8 mouse cellular contexts compared by ENCODE assay signal in the genomic region with DNA sequence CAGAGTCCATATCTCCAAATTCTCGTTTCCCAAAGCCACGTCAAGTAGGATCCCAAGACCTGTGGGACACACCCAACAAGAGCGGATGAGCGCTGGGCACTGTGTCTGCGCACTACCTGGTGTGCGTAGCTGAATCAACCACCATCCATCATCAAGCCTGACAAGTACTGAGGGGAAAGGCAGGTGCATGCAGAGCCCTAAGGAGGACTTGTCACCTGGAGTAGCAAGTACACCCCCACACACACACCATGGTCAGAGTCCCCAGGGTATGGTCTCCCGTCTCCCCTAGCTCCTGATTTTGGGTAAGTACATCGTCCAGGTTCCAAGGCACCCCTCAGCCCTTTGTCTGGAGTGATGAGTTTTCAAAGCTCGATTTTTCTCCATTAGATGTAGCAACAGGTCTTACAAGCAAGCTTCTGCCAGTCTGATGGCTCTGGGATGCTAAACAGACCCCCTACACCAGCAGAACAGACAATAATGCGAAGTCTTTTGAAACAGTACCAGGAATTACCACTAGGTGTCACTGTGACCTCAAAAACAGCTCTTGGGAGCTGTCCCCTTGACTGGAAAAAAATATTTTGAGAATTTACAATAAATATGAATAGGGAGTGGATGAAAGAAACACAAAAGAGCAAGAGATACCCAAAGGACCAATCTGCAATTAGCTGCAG. TPM values are rescaled to one million over a fixed set of nuclear protein-coding genes. Genes with fewer than 3 reads are reported as not detected.
DNase-seq lines count a peak whose midpoint lies in the region; ATAC-seq lines count a peak whose summit lies in the region.

No protein-coding gene starts in this region.

- intact Hi-C loops in heart, postnatal 10 days (cut with DNase I), result loop anchor here (2.0 to 5.0 kb wide), 6 partner anchors 59 to 343 kb away; partner anchors contain the start of genes Clec18a and Pdpr

- no peaks in the 10 kb centered on the region for H3K9me3 ChIP-seq in liver, embryonic 13.5 days (replicated peaks)

- H3K27ac ChIP-seq in liver, embryonic 13.5 days, result no peak overlapping the region

- WGBS in liver, embryonic 13.5 days (ENCODE audit: insufficient replicate concordance), result 52% methylated on average over 10 of the region's 10 CpGs

- no peaks in the 10 kb centered on the region for H3K36me3 ChIP-seq in liver, embryonic 13.5 days

- H3K4me2 ChIP-seq in liver, embryonic 13.5 days, result no peak overlapping the region

- ATAC-seq in liver, embryonic 13.5 days (ENCODE audit: low read depth), result no peak
- no peak for ATAC-seq in frontal cortex, adult (ENCODE audit: low TSS enrichment)

- H3K27me3 ChIP-seq in liver, embryonic 13.5 days, result 0 out of 2 replicates have a peak, but pooled peaks cover 3% of the 10 kb centered on the region

- H3K9ac ChIP-seq in liver, embryonic 13.5 days, result no peak overlapping the region

- H3K4me1 ChIP-seq in liver, embryonic 13.5 days (replicated peaks), result no peaks in the 10 kb centered on the region

- no peak overlapping the region for H3K4me3 ChIP-seq in liver, embryonic 13.5 days (replicated peaks)

- peak; percentile 20 for DNase-seq in kidney, adult 18-20 months
- no peak for DNase-seq in kidney, adult 11 months
- peak; percentile 39 to 55 for DNase-seq in CD8-positive naive resting alpha-beta T cell, adult 2 months (ENCODE audit: low read depth in 2 of 2, low spot score in 2 of 2)
- DNase-seq in brain, embryonic 18.5 days (ENCODE audit: low read depth, low spot score), result peak; percentile 64
- peak; percentile 60 to 83 for DNase-seq in heart, postnatal 10 days
- peak; percentile 20 for DNase-seq in liver, embryonic 13.5 days
- peak; percentile 94 for DNase-seq in retina, embryonic 14.5 days (ENCODE audit: low spot score)

RNA-seq across cellular contexts. Expression of gene Mtss1l, which starts 28.4 kb away (rescaled TPM):
- total RNA-seq in heart, postnatal 10 days (2021), result 10 to 100 TPM; 36.2 to 39.6 TPM
- polyA plus RNA-seq in liver, embryonic 13.5 days (2015; fragmentation: Nextera tagmentation; extraction: Ambion mirVana), result 0.75 and 0.89 TPM in 2 replicates

RNA-seq across cellular contexts. Expression of gene Il34, which starts 56.1 kb away (rescaled TPM):
- 1 to 10 TPM; 5.1 to 8.1 TPM for total RNA-seq in heart, postnatal 10 days (2021)
- 0.06 and 0.14 TPM in 2 replicates for polyA plus RNA-seq in liver, embryonic 13.5 days (2015; fragmentation: Nextera tagmentation; extraction: Ambion mirVana)
